Mouse (Mus musculus) liver, adult (tissue): Measurements from ENCODE around the gene Aldh18a1.

Experiments
- GATA4 ChIP-seq: IDR thresholded peaks from 2 replicates; pipeline ENCODE4 v1.6.1; 2014; ENCODE audit warnings: mild to moderate bottlenecking, low read length; ENCODE audit not compliant: insufficient replicate concordance

Gene Aldh18a1

GRCm38 (mm10) chr19:40595231-40595630 is 7.0 kb upstream of the Aldh18a1 start:
- TF ChIP-seq GATA4: no peak

GRCm38 (mm10) chr19:40589530-40589880 is 1.2 kb upstream of the Aldh18a1 start:
- no peak for TF ChIP-seq GATA4

- no peak for TF ChIP-seq GATA4
Observed at GRCm38 (mm10) chr19:40588847-40589529, 725 bp upstream of the Aldh18a1 start.

- TF ChIP-seq GATA4: no peak
Observed at GRCm38 (mm10) chr19:40587491-40588292, 571 bp downstream of the Aldh18a1 start.

- no peak for TF ChIP-seq GATA4
Observed at GRCm38 (mm10) chr19:40586908-40587307, 1.4 kb downstream of the Aldh18a1 start.

GRCm38 (mm10) chr19:40581662-40582061 is 6.6 kb downstream of the Aldh18a1 start:
- TF ChIP-seq GATA4: no peak

GRCm38 (mm10) chr19:40580902-40581301 is 7.4 kb downstream of the Aldh18a1 start:
- peak; percentile 46; the same call in 1 of the 2 replicates for TF ChIP-seq GATA4

- no peak for TF ChIP-seq GATA4
Observed at GRCm38 (mm10) chr19:40575438-40575837, 12.8 kb downstream of the Aldh18a1 start.

GRCm38 (mm10) chr19:40570726-40571125 is 17.5 kb downstream of the Aldh18a1 start:
- no peak for TF ChIP-seq GATA4

GRCm38 (mm10) chr19:40567616-40568015 is 20.6 kb downstream of the Aldh18a1 start:
- no peak for TF ChIP-seq GATA4

GRCm38 (mm10) chr19:40563880-40564645 is 24.2 kb downstream of the Aldh18a1 start:
- no peak for TF ChIP-seq GATA4

- no peak for TF ChIP-seq GATA4
Observed at GRCm38 (mm10) chr19:40556029-40556428, 32.2 kb downstream of the Aldh18a1 start.

GRCm38 (mm10) chr19:40555136-40555535 is 33.1 kb downstream of the Aldh18a1 start:
- no peak for TF ChIP-seq GATA4

- no peak for TF ChIP-seq GATA4
Observed at GRCm38 (mm10) chr19:40554343-40554742, 33.9 kb downstream of the Aldh18a1 start.

- TF ChIP-seq GATA4: no peak
Observed at GRCm38 (mm10) chr19:40553849-40554248, 34.4 kb downstream of the Aldh18a1 start.
